Mouse (Mus musculus): ENCODE data around the gene Mybpc2. TPM values are rescaled to one million over a fixed set of nuclear protein-coding genes. Genes with fewer than 3 reads are reported as not detected.

Mybpc2 gene
- total RNA-seq, 2 experiments from 2014 or later, result 0.12 TPM; not detected in 1

Small RNA genes lying within 50 kb of the gene (microRNA-seq; reads per million reads assigned to microRNA genes)
- 9.6 reads per million, percentile 29 among the genes with 10 or more reads in this experiment for gene Mir7052
- 0.76 reads per million for gene Mir7053

Other genes with a start within 250 kb of the Mybpc2 start
- 1 to 10 TPM; 3.9 to 4.0 TPM for gene Clec11a, start 217.8 kb downstream of the Mybpc2 start, total RNA-seq (2021)
- gene Shank1, start 214.4 kb downstream of the Mybpc2 start, total RNA-seq (2021), result 100 to 1,000 TPM; 586 to 632 TPM
- 10 to 100 TPM; 58.3 to 70.5 TPM for gene Syt3, start 140.6 kb downstream of the Mybpc2 start, total RNA-seq (2021)
- 1 to 10 TPM; 2.0 to 2.1 TPM for gene 1700008O03Rik, start 138.8 kb downstream of the Mybpc2 start, total RNA-seq (2021)
- gene Lrrc4b, start 95.6 kb downstream of the Mybpc2 start, total RNA-seq (2021), result 100 to 1,000 TPM; 282 to 313 TPM
- 10 to 100 TPM in 1 of 2 experiments, 1 to 10 TPM in 1; 6.8 to 10.4 TPM for gene Aspdh, start 59.3 kb downstream of the Mybpc2 start, total RNA-seq (2021)
- gene Josd2, start 56.7 kb downstream of the Mybpc2 start, total RNA-seq (2021), result 10 to 100 TPM; 76.5 to 77.6 TPM
- 100 to 1,000 TPM; 169 to 185 TPM for gene Emc10, start 28.1 kb downstream of the Mybpc2 start, total RNA-seq (2021)
- 10 to 100 TPM; 18.9 to 20.2 TPM for gene Fam71e1, start 28.1 kb downstream of the Mybpc2 start, total RNA-seq (2021)
- not detected for gene Spib, start 7.4 kb upstream of the Mybpc2 start, total RNA-seq (2021)
- 1 to 10 TPM; 7.5 to 7.6 TPM for gene Pold1, start 24.2 kb upstream of the Mybpc2 start, total RNA-seq (2021)
- 10 to 100 TPM; 73.1 to 78.3 TPM for gene Nr1h2, start 29.3 kb upstream of the Mybpc2 start, total RNA-seq (2021)
- not detected for gene Napsa, start 47.7 kb upstream of the Mybpc2 start, total RNA-seq (2021)
- 100 to 1,000 TPM in 1 of 2 experiments, 10 to 100 TPM in 1; 97.6 to 107 TPM for gene Kcnc3, start 66.0 kb upstream of the Mybpc2 start, total RNA-seq (2021)
- gene Myh14, start 146.2 kb upstream of the Mybpc2 start, total RNA-seq (2021), result 10 to 100 TPM; 17.7 to 20.6 TPM
- gene Izumo2, start 184.1 kb upstream of the Mybpc2 start, total RNA-seq (2021), result not detected
- gene Vrk3, start 223.8 kb upstream of the Mybpc2 start, total RNA-seq (2021), result 10 to 100 TPM; 28.1 to 29.4 TPM
- under 1 TPM; 0.32 to 0.36 TPM for gene Zfp473, start 226.4 kb upstream of the Mybpc2 start, total RNA-seq (2021)

All from left cerebral cortex, postnatal 36 days (tissue).